Mouse (Mus musculus) heart, postnatal 0 days (tissue): ENCODE results near the gene Gsap. TPM values are rescaled to one million over a fixed set of nuclear protein-coding genes. Genes with fewer than 3 reads are reported as not detected.

Experiments
- ATAC-seq: fragments of 200-750 bp; cut with Nextera tagmentation; 2 replicates; pipeline ENCODE4 v1.8.0; 2017; ENCODE audit warnings: low read depth, moderate number of reproducible peaks, moderate library complexity; ENCODE audit not compliant: insufficient read depth
- DNase-seq: peaks from one replicate; pipeline ENCODE4 v3.0.0-alpha.2; 2016; ENCODE audit warnings: low spot score
- H3K27ac ChIP-seq: fragments of 300-500 bp; sonication (generic); 2 replicates; pipeline ENCODE4 v1.5.1; 2014; ENCODE audit warnings: low read depth, mild to moderate bottlenecking
- H3K27me3 ChIP-seq: fragments of 300-500 bp; sonication (generic); 2 replicates; pipeline ENCODE4 v1.6.1; 2014; ENCODE audit warnings: low read length, mixed read lengths; ENCODE audit not compliant: control insufficient read depth, insufficient read depth
- H3K36me3 ChIP-seq: fragments of 300-500 bp; sonication (generic); replicated peaks from 2 replicates; pipeline ENCODE4 v1.6.1; 2014; ENCODE audit warnings: low read length, mixed read lengths; ENCODE audit not compliant: control insufficient read depth, insufficient read depth
- H3K4me1 ChIP-seq: fragments of 300-500 bp; sonication (generic); 2 replicates; pipeline ENCODE4 v1.6.1; 2014; ENCODE audit warnings: antibody characterized with exemption; ENCODE audit not compliant: control insufficient read depth, insufficient read depth
- H3K4me2 ChIP-seq: fragments of 300-500 bp; sonication (generic); 2 replicates; pipeline ENCODE4 v1.6.1; 2014; ENCODE audit warnings: low read depth, mild to moderate bottlenecking, low read length, moderate library complexity
- H3K4me3 ChIP-seq: fragments of 300-500 bp; sonication (generic); 2 replicates; pipeline ENCODE4 v1.5.1; 2014; ENCODE audit warnings: low read depth, low read length
- H3K9ac ChIP-seq: fragments of 300-500 bp; sonication (generic); replicated peaks from 2 replicates; pipeline ENCODE4 v1.6.1; 2014; ENCODE audit warnings: low read depth, low read length, mixed read lengths
- H3K9me3 ChIP-seq: fragments of 300-500 bp; sonication (generic); replicated peaks from 2 replicates; pipeline ENCODE4 v1.6.1; 2016; ENCODE audit warnings: low read length; ENCODE audit not compliant: control insufficient read depth
- CTCF ChIP-seq: IDR thresholded peaks from 2 replicates; pipeline ENCODE4 v1.5.1; 2016; ENCODE audit warnings: antibody characterized with exemption, control low read depth, low read depth
- EP300 ChIP-seq: IDR thresholded peaks from 2 replicates; pipeline ENCODE4 v1.6.1; 2016; ENCODE audit warnings: antibody characterized with exemption, low read depth
- WGBS: fragments of 180-500 bp; shearing (Covaris S2); extraction: QIAGEN DNeasy Blood & Tissue Kit; methylation state at CpG from one replicate; pipeline ENCODE4 v1.1.7; 2014; 5-methylcytosine and 5-hydroxymethylcytosine counted together
- polyA plus RNA-seq: library from polyadenylated mRNA; unstranded; fragments of >200 nt; fragmentation: Nextera tagmentation; extraction: Ambion mirVana; gene quantifications from 2 replicates; pipeline ENCODE4 v1.2.1, GENCODE M21; 2015
- total RNA-seq: library from RNA; depleted of rRNA; stranded (reverse); fragments of >200 nt; gene quantifications from 2 replicates; pipeline ENCODE4 v1.2.3, GENCODE M21; 2014; ENCODE audit warnings: low replicate concordance

Gene Gsap
- total and polyA plus RNA-seq, 2 experiments from 2014 or later = 1.4 to 2.0 TPM

GRCm38 (mm10) chr5:21203504-21203903 lies 17.4 kb downstream of the Gsap start:
- no peak for TF ChIP-seq CTCF
- TF ChIP-seq EP300 = no peak
- DNase-seq (no peak), ATAC-seq (no peak)
- H3K36me3 ChIP-seq = no peaks in the 10 kb centered on the region
- H3K4me1 ChIP-seq = peaks cover 4% of the 10 kb centered on the region; the same call in 1 of the 2 replicates
- H3K27ac ChIP-seq = no peak overlapping the region
- H3K9ac ChIP-seq = no peak overlapping the region
- WGBS = 44% methylated on average over 1 of the region's 1 CpGs
- no peak overlapping the region for H3K4me2 ChIP-seq
- H3K9me3 ChIP-seq = no peaks in the 10 kb centered on the region
- H3K4me3 ChIP-seq = no peak overlapping the region
- H3K27me3 ChIP-seq = no peaks in the 10 kb centered on the region

GRCm38 (mm10) chr5:21204157-21204556 lies 18.1 kb downstream of the Gsap start:
- H3K9me3 ChIP-seq = no peaks in the 10 kb centered on the region
- H3K9ac ChIP-seq = no peak overlapping the region
- peaks cover 4% of the 10 kb centered on the region; the same call in 1 of the 2 replicates for H3K4me1 ChIP-seq
- H3K27me3 ChIP-seq = no peaks in the 10 kb centered on the region
- ATAC-seq = no peak
- no peak overlapping the region for H3K4me2 ChIP-seq
- H3K36me3 ChIP-seq = no peaks in the 10 kb centered on the region
- H3K4me3 ChIP-seq = no peak overlapping the region
- WGBS = 88% methylated on average over 3 of the region's 3 CpGs
- no peak overlapping the region for H3K27ac ChIP-seq
- no peak for DNase-seq
- TF ChIP-seq EP300 (no peak), CTCF (no peak)

GRCm38 (mm10) chr5:21206014-21206413 lies 20.0 kb downstream of the Gsap start:
- peak; percentile 66 for DNase-seq
- TF ChIP-seq EP300 (no peak), CTCF (no peak)
- Histone ChIP-seq H3K4me1 (peaks cover 4% of the 10 kb centered on the region; the same call in 1 of the 2 replicates), H3K9ac (no peak overlapping the region), H3K36me3 (no peaks in the 10 kb centered on the region), H3K27me3 (no peaks in the 10 kb centered on the region), H3K27ac (no peak overlapping the region), H3K9me3 (no peaks in the 10 kb centered on the region), H3K4me2 (no peak overlapping the region), H3K4me3 (no peak overlapping the region)
- WGBS = 13% methylated on average over 4 of the region's 4 CpGs
- ATAC-seq = peak; percentile 71

GRCm38 (mm10) chr5:21211406-21211805 lies 25.4 kb downstream of the Gsap start:
- no peak for TF ChIP-seq CTCF
- TF ChIP-seq EP300 = no peak
- H3K4me1 ChIP-seq = peaks cover under 1% of the 10 kb centered on the region; the same call in 1 of the 2 replicates
- H3K4me3 ChIP-seq = no peak overlapping the region
- H3K27me3 ChIP-seq = no peaks in the 10 kb centered on the region
- no peak overlapping the region for H3K9ac ChIP-seq
- H3K36me3 ChIP-seq = no peaks in the 10 kb centered on the region
- ATAC-seq (no peak), DNase-seq (no peak)
- H3K4me2 ChIP-seq = no peak overlapping the region
- 74% methylated on average over 1 of the region's 1 CpGs for WGBS
- H3K27ac ChIP-seq = no peak overlapping the region
- H3K9me3 ChIP-seq = no peaks in the 10 kb centered on the region

- DNase-seq = no peak
- TF ChIP-seq EP300 (no peak), CTCF (no peak)
Measured at GRCm38 (mm10) chr5:21212933-21213332, 26.9 kb downstream of the Gsap start.

GRCm38 (mm10) chr5:21213801-21214200 lies 27.7 kb downstream of the Gsap start:
- H3K4me3 ChIP-seq = no peak overlapping the region
- no peaks in the 10 kb centered on the region for H3K36me3 ChIP-seq
- DNase-seq = no peak
- no peak overlapping the region for H3K27ac ChIP-seq
- no peak overlapping the region for H3K9ac ChIP-seq
- WGBS = 72% methylated on average over 5 of the region's 5 CpGs
- H3K4me2 ChIP-seq = no peak overlapping the region
- H3K9me3 ChIP-seq = no peaks in the 10 kb centered on the region
- no peak for ATAC-seq
- 0 out of 2 replicates have a peak, but pooled peaks cover 3% of the 10 kb centered on the region for H3K4me1 ChIP-seq
- H3K27me3 ChIP-seq = no peaks in the 10 kb centered on the region
- TF ChIP-seq EP300 (no peak), CTCF (no peak)

More at GRCm38 (mm10) chr5:21212933-21213332, 26.9 kb downstream of the Gsap start:
- Histone ChIP-seq H3K36me3 (no peaks in the 10 kb centered on the region), H3K9me3 (no peaks in the 10 kb centered on the region), H3K9ac (no peak overlapping the region), H3K4me1 (0 out of 2 replicates have a peak, but pooled peaks cover 3% of the 10 kb centered on the region), H3K27ac (no peak overlapping the region), H3K27me3 (no peaks in the 10 kb centered on the region), H3K4me3 (no peak overlapping the region), H3K4me2 (no peak overlapping the region)
- 78% methylated on average over 3 of the region's 3 CpGs for WGBS
- ATAC-seq = no peak
